Mouse (Mus musculus) left cerebral cortex, adult 8-10 months (tissue): Measurements from ENCODE around the gene Ifitm10. TPM values are rescaled to one million over a fixed set of nuclear protein-coding genes. Genes with fewer than 3 reads are reported as not detected.

Experiments
- DNase-seq, 2 experiments: peaks; one replicate each; pipeline ENCODE4 v3.0.0; 2022; ENCODE audit warnings: low spot score in 2 of 2
- total RNA-seq, 4 experiments: library from RNA; stranded (reverse); gene quantifications; 2 replicates each; pipeline ENCODE4 v1.2.4; 2022

Gene Ifitm10
- total RNA-seq, 4 experiments from 2014 or later = 30.9 to 34.5 (median 31.7) TPM

DNA sequence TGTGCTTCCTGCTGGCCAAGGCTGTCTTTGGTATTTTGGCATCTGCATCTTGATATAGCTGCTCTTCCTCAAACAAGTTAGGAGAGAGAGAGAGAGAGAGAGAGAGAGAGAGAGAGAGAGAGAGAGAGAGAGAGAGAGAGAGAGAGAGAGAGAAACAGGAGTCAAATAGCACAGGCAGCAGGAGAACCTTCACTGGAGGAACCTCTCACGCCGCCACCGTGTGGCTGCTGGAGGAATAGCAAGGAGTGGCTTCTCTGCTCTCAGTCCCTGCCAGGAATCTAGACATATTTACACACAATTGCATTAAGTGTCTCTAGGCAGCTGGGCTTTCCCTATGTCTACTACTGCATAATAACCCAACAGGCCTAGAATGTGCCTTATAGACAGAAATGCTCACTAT lies 95.4 kb downstream of the Ifitm10 start:
- peak in 1 of 2 experiments; percentile 35 for DNase-seq

Other genes starting within 250 kb of the Ifitm10 start
- gene Gm39115, start 237.7 kb downstream of the Ifitm10 start, total RNA-seq = not detected
- gene Gm45337, start 229.1 kb downstream of the Ifitm10 start, total RNA-seq = not detected
- not detected for gene Gm29735, start 216.6 kb downstream of the Ifitm10 start, total RNA-seq
- not detected for gene Gm4553, start 208.0 kb downstream of the Ifitm10 start, total RNA-seq
- gene Krtap5-2, start 197.7 kb downstream of the Ifitm10 start, total RNA-seq = not detected
- not detected for gene Gm10153, start 183.4 kb downstream of the Ifitm10 start, total RNA-seq
- gene Krtap5-3, start 172.4 kb downstream of the Ifitm10 start, total RNA-seq = not detected
- gene Gm7579, start 161.9 kb downstream of the Ifitm10 start, total RNA-seq = not detected
- not detected for gene Krtap5-5, start 143.8 kb downstream of the Ifitm10 start, total RNA-seq
- not detected for gene Gm40460, start 132.7 kb downstream of the Ifitm10 start, total RNA-seq
- not detected for gene Gm2431, start 115.4 kb downstream of the Ifitm10 start, total RNA-seq
- gene Gm4559, start 99.4 kb downstream of the Ifitm10 start, total RNA-seq = not detected
- not detected for gene Krtap5-1, start 76.6 kb downstream of the Ifitm10 start, total RNA-seq
- not detected for gene Krtap5-4, start 70.2 kb downstream of the Ifitm10 start, total RNA-seq
- 10 to 100 TPM in 2 of 4 experiments, 1 to 10 TPM in 1, not detected in 1; 2.2 to 24.0 (median 19.7) TPM for gene Gm49369, start 8.9 kb upstream of the Ifitm10 start, total RNA-seq
- gene Ctsd, start 14.3 kb upstream of the Ifitm10 start, total RNA-seq = 1,000 to 10,000 TPM in 1 of 4 experiments, 100 to 1,000 TPM in 3; 328 to 1,203 (median 591) TPM
- not detected for gene Syt8, start 61.1 kb upstream of the Ifitm10 start, total RNA-seq
- gene Tnni2, start 68.1 kb upstream of the Ifitm10 start, total RNA-seq = 1 to 10 TPM; 1.9 to 9.6 (median 5.2) TPM
- gene Lsp1, start 87.1 kb upstream of the Ifitm10 start, total RNA-seq = 10 to 100 TPM; 10.8 to 18.8 (median 13.9) TPM
- gene Tnnt3, start 125.1 kb upstream of the Ifitm10 start, total RNA-seq = 10 to 100 TPM in 1 of 4 experiments, 1 to 10 TPM in 2, under 1 TPM in 1; 0.88 to 14.3 (median 6.5) TPM
- gene Mrpl23, start 158.9 kb upstream of the Ifitm10 start, total RNA-seq = 1 to 10 TPM; 3.4 to 8.4 (median 7.0) TPM